Mouse (Mus musculus): ENCODE results near the gene Gm12184.
"Not testable (repeated sequence)": the region's sequence is repeated elsewhere in the genome, so short reads cannot be mapped to it uniquely, and the experiment has no call there.

Gene Gm12184

DNA sequence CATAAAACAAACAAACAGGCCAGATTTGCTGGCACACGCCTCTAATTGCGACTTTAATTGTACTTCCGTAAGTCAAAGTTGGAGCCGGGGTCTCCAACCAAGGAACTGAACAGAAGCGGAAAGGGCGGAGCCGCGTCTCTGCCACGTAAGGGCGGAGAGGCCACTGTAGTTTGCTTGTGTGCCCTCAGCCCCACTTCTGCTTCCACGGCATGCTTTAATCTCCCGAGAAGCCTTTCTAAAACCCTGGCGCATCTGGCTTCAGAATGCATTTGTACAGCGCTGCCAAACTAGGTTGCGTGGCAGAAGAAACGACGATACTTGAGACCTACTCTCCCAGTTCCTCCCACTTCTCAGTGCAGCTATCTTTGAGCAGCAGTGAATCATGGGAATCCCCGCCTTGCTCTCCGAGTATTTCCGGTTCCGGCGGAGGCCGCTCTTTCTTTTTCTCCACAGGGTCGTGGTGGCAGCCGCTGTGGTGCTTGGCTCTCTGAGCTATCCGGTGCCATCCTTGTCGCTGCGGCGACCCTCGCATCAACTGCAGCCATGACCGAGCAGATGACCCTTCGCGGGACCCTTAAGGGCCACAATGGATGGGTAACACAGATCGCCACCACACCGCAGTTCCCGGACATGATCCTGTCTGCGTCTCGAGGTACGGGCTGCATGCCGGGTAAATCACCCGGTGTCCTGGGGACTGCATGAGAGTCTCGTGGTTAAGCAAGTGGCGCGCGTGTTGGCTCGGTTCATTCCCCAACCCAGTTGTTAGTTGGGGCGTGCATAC lies 26.3 kb downstream of the Gm12184 start, which contains the start of gene Rack1:
Gene Rack1, plus strand, starts transcription at position 412 of the 781 bp plus-strand sequence.
- peak; percentile 92 for DNase-seq

DNA sequence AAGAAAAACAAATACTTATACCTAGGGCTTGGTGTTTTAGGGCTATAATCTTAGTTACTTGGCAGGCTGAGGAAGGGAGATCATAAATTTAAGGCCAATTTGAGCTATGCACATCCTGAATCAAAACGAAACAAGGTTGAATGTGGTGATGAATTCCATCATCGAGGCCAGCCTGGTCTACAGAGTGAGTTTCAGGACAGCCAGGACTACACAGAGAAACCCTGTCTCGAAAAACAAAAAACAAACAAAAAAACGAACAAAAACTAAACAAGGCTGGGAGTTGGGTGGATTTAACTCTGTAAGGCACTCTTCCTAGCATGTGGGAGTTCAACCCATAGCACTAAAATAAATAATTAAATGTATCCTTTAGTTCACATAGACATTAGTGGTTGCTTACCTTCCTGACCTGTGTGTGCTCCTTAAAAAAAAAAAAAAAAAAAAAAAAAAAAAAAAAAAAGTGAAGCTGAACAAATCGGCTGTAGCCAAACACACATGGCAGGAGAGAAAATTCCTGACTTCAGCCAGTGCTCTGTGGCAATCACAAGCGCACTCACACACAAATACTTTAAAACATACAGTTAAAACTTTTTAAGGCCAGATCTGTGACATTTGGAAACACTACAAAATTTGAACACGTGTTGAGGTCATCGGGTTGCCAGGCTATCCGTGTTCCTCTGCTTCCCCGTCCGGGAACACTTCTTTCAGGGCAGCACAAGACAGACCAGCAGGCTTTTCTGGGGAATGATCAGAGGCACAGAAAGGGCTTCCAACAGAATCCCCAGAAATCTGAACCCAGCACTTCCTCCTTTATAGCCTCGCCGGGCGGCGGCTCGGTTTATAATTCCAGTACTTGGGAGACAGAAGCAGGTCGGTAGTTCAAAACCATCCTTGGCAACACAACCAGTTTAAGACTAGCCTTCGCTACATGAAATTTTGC lies 27.2 kb downstream of the Gm12184 start:
- no peak for DNase-seq

DNA sequence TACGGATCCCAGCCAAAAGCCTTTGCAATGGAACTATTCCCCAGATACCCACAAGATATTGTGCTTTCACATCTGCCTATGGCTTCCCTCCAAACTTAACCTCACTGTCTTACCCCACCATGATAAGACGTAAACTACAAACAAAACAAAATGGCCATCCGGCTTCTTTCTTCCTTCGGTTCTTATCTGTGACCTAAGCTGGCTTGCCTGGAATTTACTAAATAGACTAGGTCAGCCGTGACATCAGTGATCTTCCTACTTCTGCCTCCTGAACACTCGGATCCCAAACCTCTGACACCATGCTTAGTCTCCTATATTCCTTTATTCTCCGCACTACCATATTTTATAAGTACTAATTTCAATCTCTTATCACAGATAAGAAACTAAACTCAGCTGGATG lies 28.1 kb downstream of the Gm12184 start:
- no peak for DNase-seq

DNA sequence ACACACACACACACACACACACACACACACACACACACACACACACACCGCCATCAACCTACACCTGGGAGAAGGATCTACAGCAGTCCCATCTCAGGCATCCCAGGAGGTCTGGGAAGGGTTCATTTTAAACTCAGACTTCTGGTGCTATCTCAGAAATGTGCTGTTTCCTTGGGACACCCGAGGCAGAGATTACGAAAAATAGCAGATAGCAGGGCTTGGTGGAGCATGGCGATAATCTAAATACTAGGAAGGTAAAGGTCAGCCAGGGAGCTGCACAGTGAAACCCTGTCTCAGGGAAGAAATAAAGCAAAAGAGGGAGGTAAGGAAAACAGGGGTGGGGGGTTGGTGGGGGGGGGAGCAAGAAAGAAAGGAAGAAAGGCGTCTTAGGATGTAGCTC lies 29.2 kb downstream of the Gm12184 start:
- DNase-seq: no peak

DNA sequence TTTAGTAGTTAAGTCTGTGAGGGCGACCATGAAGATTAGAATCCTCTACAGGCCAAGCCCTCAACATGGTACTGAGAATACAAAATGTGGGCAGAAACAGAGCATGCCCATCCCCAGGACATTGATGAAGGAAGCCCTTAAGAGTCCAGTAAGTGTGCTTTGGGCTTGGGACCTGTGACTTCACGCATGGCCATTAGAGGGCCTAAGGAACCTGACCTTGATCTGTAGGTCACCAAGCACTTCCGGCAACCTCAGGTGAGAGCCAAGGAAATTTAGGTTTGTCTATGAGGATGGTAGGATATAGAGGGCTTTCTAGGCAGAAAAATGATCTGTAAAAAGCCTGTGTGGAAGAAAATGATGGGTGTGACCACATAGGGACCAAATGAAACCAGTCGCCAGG lies 30.2 kb downstream of the Gm12184 start:
- no peak for DNase-seq

DNA sequence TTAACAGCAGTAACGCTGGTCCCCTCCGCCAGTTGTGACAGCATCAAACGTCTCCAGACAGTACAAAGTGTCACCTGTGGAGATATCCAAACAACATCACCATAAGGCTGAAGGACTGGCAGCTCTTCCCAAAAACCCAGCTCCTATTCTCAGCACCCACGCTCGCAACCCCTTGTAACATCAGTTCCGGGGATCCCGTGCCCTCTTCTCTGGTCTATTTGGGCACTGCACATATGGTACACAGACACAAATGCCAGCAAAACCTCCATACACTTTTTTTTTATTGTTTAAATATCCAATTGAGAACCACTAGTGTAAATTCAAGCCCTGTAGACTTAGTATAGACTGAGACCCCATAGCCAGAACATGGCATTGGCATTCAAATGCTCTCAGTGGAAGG lies 31.2 kb downstream of the Gm12184 start:
- DNase-seq: no peak

DNA sequence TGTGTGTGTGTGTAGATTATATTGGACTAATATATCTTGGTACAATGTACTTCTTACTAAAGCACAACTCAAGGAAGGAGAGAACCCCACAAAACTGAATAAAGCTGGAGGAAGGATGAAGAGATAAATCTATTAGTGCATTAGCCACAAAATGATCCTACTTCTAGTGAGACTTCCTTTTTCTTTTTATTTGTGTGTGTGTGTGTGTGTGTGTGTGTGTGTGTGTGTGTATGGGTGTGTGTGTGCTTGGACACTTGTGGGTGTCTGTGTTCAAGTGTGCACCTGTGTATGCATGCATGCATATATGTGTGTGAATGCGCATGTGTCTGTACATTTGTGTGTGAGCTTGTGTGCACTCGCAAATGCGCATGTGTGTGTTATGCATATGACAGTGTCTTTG lies 33.3 kb downstream of the Gm12184 start:
- DNase-seq: no peak

DNA sequence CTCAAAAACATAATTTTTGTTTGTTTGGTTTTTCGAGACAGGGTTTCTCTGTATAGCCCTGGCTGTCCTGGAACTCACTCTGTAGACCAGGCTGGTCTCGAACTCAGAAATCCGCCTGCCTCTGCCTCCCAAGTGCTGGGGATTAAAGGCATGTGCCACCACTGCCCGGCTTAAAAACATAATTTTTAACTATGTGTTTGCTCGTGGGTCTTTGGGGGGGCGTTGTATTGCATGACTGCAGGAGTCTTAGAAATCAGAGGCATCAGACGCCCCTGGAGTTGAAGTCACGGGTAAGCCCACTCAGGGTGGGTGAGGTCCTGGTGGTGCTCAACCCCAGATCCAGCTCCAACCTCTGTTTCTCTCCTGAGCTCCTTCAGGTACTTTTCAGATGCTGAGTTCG lies 34.6 kb downstream of the Gm12184 start:
- not testable (repeated sequence) for DNase-seq

DNA sequence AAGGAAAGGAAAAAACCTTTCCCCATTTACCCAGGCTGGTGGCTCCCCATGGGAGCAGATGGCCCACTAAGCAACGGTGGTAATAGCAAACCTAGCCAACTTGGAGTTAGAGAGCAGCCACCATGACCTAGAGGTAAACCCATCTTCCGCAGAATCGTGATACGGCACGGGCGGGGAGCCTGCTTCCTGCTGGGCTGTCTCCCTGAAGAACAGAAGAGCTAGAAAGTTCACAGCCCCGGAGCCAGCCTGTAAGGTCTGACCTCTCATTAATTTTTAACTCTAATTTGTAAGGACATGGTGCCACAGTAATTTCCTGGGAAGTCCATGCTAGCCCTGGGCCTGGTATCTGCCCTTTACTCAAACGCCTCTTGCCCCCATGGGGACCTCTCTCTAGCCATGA lies 35.5 kb downstream of the Gm12184 start:
- DNase-seq: no peak

DNA sequence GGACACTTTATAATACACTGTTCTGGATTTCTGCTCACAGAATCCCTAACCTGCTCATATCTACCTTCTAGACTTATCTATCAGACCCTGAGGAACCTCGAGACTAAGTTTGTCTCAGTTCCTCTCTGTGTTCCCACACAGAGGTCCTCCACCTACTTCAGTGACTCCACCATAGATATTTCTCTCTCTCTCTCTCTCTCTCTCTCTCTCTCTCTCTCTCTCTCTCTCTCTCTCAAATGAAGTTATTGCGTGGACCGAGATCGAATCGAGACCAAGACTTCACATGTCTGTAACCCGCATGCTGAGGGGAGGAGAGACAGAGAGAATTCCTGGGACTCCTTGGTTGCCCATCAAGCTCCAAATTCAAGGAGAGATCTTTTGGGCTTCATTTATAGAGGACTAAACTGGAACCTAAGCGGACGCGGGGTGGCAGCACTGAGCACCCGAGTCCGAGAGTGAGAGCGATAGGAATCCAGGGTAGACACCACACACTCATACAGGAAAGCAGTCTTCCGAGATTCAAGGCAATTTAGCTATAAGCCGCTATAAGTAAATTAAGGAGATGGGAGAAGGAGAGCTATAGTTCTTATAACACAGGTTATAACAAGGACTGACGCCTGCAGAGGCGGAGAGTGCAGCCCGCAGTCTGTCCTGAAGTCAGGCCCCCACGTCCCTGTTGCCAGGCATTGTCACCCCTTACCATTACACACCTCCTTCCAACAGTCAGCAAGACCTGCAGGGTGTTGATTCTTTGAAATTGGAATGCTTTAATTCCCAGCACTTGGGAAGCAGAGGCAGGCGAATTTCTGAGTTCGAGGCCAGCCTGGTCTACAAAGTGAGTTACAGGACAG lies 36.3 kb downstream of the Gm12184 start:
- DNase-seq: peak; percentile 82

DNA sequence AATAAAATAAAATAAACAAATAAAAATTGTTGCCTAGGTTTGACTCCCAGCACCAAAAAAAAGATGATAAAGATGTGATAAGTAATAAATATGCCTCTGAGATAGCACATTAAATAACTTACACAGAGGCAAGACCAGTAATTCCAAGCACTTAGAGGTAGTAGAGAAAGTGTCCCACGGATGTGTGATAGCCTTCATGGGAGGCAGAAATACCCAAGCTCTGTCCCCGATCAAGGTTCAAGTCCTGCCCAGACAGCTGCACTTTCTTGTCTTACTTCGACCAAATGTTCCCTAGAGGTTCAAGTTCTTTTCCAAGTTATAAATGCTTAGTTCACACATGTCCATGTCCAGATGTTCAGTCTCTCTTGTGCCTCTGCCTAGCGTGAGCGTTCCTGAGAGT lies 37.2 kb downstream of the Gm12184 start:
- DNase-seq: no peak

DNA sequence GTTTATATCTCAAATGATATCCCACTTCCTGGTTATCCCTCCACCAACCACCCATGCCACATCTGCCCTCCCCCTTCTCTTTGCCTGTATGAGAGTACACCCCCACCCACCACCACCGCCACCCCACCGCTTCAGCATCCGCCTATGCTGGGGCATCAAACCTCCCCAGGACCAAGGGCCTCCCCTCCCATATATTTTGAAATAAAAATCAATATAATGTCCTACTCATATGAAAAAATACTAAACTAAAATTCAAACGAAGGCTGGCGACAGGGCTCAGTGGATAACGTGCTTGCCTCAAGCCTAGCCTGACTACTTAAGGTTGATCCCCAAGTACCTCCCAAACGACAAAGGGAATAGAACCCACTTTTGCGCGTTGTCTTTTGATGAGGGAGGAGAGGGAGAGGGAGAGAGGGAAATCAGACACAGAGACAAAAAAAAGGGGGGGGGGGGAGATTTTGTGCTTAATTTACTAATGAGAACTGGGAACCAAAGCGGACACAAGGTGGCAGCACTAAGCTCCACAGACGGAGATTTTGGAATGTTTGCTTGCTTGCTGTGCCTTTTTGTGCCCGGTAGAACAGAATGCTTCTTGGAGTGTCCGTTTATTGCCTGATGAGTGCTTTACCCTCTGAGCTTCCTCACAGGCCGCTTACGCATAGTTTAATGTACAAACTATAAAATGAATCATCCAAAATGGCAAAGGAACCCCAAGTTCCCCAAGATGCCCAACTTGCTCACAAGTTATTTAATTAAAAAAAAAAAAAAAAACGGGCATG lies 38.0 kb downstream of the Gm12184 start:
- peak; percentile 67 for DNase-seq

DNA sequence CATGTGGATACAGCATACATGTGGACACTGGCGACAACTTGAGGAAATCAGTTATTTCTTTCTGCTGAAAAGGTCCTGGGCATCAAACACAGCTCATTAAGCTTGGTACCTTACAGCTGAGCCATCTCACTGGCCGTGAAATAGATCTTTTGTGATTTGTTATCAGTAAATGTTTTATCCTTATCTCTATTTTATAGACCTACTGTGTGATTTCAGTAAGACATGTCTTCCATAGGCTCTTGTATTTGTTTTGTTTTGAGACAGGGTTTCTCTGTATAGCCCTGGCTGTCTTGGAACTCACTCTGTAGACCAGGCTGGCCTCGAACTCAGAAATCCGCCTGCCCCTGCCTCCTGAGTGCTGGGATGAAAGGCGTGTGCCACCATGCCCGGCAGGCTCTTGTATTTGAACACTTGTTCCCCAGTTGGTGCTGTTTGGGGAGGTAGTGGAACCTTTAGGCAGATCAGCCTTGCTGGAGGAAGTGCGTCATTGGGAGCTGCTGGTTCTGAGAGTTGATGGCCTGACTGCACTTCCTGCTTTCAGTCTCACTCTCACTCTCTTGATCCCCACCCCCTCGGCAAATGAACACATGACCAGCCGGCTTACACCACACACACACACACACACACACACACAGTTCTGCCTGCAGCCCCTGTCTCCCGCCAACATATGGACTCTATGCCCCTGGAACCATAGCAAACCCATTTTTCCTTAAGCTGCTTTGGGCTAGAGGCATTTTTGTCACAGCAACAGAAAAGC lies 38.8 kb downstream of the Gm12184 start:
- no peak for DNase-seq

DNA sequence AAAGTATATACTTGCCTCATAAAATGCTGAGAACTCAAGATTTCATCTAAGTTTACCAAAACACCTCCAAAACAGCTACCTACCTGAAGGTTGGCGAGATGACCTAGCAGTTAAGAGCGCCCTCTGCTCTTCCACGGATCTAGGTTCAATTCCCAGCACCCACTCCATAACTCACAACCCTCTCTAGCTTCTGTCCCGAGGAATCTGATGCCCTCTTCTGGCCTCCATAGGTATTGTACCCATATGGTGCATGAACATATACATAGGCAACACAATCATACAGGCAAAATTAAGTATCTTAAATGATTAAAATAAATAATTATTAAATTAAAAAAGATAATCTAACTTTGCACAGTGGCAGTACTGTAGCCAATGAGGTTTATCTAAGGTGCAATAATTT lies 44.2 kb downstream of the Gm12184 start:
- DNase-seq: no peak

DNA sequence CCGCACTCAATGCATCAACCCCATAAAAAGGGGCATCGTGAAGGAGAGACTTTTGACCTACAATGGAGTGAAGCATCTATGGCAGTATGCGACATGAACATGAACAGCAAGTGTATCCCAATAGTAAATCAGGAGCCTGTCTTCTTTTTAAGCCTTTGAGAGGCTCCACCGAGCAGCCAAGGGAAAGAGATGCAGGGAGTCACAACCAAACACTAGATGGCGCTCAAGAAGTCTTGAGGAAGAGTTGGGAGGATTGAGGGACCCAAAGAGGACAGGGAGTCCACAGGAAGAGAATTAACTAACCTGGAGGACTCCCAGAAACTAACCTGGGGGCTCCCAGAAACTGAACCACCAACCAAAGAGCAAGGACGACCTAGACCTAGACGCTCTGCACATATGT lies 47.0 kb downstream of the Gm12184 start:
- no peak for DNase-seq

DNA sequence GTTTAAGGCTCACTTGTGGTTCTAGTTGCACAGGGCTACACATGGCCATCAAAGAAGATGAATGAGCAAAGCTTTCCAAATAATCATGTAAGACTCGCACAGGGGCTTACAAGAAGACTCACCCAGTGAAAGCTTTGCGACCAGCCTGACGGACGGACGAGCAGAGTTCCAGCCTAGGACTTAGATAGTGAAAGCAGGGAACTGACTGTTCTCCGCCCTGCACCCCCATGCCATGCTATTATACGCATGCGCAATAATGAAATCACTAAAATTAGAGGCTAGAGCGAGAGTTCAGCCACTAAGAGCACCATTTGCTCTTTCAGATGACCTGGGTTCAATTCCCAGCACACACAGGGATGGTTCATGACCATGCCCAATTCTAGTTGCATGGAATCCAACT lies 49.2 kb downstream of the Gm12184 start:
- no peak for DNase-seq

DNA sequence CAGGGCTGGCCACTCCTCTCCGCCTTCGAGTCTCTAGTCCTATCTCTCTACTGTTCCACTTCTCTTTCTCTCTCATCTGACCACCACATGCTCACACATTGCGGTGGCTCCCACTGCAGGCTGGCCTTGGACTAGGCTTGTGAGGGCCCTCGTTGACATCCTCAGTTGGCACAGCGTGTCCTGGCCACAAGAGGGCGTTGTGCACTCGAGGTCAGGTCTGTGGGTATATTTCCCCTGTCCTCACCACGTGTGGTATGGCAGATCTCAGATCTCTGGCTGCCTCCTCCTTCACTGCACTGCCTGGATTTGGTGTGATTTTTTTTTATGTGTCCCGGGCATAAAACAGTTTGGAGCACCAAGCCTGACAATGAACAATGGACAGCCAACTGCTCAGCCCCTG lies 49.8 kb downstream of the Gm12184 start:
- no peak for DNase-seq

DNA sequence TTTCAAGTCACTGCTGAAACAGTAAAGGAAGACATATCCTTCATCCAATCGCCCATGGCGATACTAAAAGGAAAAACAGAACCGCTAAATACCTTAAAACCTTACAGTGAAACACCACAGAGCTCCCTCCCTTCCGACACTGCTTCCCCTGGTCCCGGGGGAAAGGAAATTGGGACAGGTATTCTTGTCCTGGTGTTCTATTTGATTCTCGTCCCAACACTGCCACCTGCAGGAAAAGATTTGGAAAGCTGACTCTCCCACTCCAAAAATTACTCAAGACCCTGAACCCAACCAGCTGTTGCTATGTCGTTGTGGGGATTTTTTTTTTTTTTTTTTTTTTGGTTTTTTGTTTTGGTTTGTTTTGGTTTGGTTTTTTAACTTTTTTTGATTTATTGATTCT lies 51.0 kb downstream of the Gm12184 start:
- DNase-seq: peak; percentile 39
